Mouse (Mus musculus): ENCODE results near the gene Palm3. TPM values are rescaled to one million over a fixed set of nuclear protein-coding genes. Genes with fewer than 3 reads are reported as not detected.

The Palm3 gene
- total and polyA plus RNA-seq, 3 experiments, result 0.13 to 0.77 (median 0.16) TPM

DNA sequence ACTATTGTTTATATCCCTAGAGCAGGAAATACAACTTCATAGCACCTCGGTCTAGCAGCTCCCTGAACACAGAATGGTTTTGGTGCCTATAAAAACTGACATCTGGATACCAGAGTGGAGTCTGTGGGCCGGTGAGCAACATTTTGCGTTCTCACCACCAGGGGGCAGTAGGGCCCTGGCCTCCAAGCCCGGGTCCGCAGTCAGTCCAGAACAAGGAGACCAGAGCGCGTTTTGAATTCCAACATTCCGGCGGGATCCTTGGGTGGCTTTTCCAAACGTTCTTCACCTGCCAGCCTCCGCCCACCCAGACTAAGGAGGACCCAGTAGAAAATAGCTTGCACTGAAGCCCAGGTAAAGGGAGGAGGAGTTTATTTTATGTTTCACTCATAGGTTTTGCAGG lies 11.4 kb upstream of the Palm3 start:
- peak; percentile 62 for DNase-seq (ENCODE audit: extremely low read depth)

GRCm38 (mm10) chr8:84010625-84011611 lies 10.4 kb upstream of the Palm3 start:
- Histone ChIP-seq H3K4me3 (replicated peaks in 1 of 3; ENCODE audit: low read depth in 2 of 3, low read length in 2 of 3, poor library complexity in 1 of 3) (peak overlapping the region in 2 of 3 experiments; percentile 15 to 29), H3K9ac (ENCODE audit: insufficient read depth, low read depth) (no peak overlapping the region), H3K9me3 (replicated peaks; ENCODE audit: low read length) (peaks cover 6% of the 10 kb centered on the region), H3K27me3 (replicated peaks) (peaks cover 30% of the 10 kb centered on the region), H3K4me1 (ENCODE audit: control insufficient read depth in 1 of 2, insufficient read depth in 2 of 2) (peaks cover 6 to 18% of the 10 kb centered on the region in 2 experiments; a peak in 3 of 4 replicates), H3K36me3 (replicated peaks in 1 of 2; ENCODE audit: control insufficient read depth in 1 of 2, insufficient read depth in 1 of 2, low read length in 1 of 2) (no peaks in the 10 kb centered on the region), H3K27ac (ENCODE audit: insufficient read depth, low read depth) (no peak overlapping the region), H3K4me2 (ENCODE audit: insufficient read depth, low read depth, poor library complexity, severe bottlenecking) (peak overlapping the region; percentile 87), H3K79me2 (replicated peaks; ENCODE audit: control insufficient read depth, extremely low read depth, insufficient read depth, poor library complexity, severe bottlenecking) (no peaks in the 10 kb centered on the region)
- dilution Hi-C loops (cut with MboI; ENCODE audit: extremely low pct_ligation_motif_present, extremely low pct_unique_long_range_greater_than_20kb, low sequenced_read_pairs) (no loop called here), in situ Hi-C loops (cut with MboI; ENCODE audit: low pct_ligation_motif_present, low pct_unique_long_range_greater_than_20kb, low sequenced_read_pairs) (no loop called here)
- no peak for DNase-seq (ENCODE audit: extremely low read depth)
- no peak for TF ChIP-seq MAFK (IDR thresholded peaks at IDR 0.05; ENCODE audit: insufficient replicate concordance, low read length)
- TF ChIP-seq ELF1 (IDR thresholded peaks at IDR 0.05; ENCODE audit: low read depth, low read length), result peak; percentile 21; the same call in 1 of the 2 replicates
- no peak for TF ChIP-seq KAT2A (IDR thresholded peaks at IDR 0.05; ENCODE audit: insufficient replicate concordance, low read length)
- TF ChIP-seq GABPA (IDR thresholded peaks at IDR 0.05; ENCODE audit: insufficient replicate concordance, low read depth, low read length), result no peak
- no peak for TF ChIP-seq ZKSCAN1 (IDR thresholded peaks at IDR 0.05; ENCODE audit: borderline replicate concordance, low read depth, low read length)
- no peak for TF ChIP-seq RAD21 (IDR thresholded peaks at IDR 0.05; ENCODE audit: low read depth, low read length)
- no peak for TF ChIP-seq HCFC1 (IDR thresholded peaks at IDR 0.05; ENCODE audit: low read depth, low read length)
- TF ChIP-seq RCOR1 (conservative IDR thresholded peaks at IDR 0.05; ENCODE audit: low read depth, low read length), result no peak
- no peak for TF ChIP-seq ZNF384 (IDR thresholded peaks at IDR 0.05; ENCODE audit: low read depth, low read length)
- TF ChIP-seq CHD2 (IDR thresholded peaks at IDR 0.05; ENCODE audit: low read length), result no peak
- TF ChIP-seq UBTF (IDR thresholded peaks at IDR 0.05; ENCODE audit: low read depth, low read length), result peak; percentile 98
- 0 out of 2 replicates have a peak, but pooled peaks have one; percentile 24 for TF ChIP-seq MAX (IDR thresholded peaks at IDR 0.05; ENCODE audit: low read length)
- no peak for TF ChIP-seq MXI1 (IDR thresholded peaks at IDR 0.05; ENCODE audit: low read depth, low read length)
- no peak for TF ChIP-seq SIN3A (IDR thresholded peaks at IDR 0.05; ENCODE audit: low read length)
- TF ChIP-seq IRF4 (IDR thresholded peaks at IDR 0.05; ENCODE audit: low read depth, low read length), result no peak
- TF ChIP-seq E2F4 (IDR thresholded peaks at IDR 0.05; ENCODE audit: insufficient replicate concordance, low read depth, low read length), result no peak
- no peak for TF ChIP-seq TBP (conservative IDR thresholded peaks at IDR 0.05; ENCODE audit: low read depth, low read length)
- TF ChIP-seq BHLHE40 (IDR thresholded peaks at IDR 0.05; ENCODE audit: low read depth, low read length), result no peak
- TF ChIP-seq SMC3 (IDR thresholded peaks at IDR 0.05; ENCODE audit: low read depth, low read length), result peak; percentile 36
- TF ChIP-seq TCF12 (IDR thresholded peaks at IDR 0.05; ENCODE audit: low read depth, low read length), result 0 out of 2 replicates have a peak, but pooled peaks have one; percentile 18
- peak; percentile 45 for TF ChIP-seq NRF1 (IDR thresholded peaks at IDR 0.05; ENCODE audit: low read depth, low read length)
- no peak for TF ChIP-seq CHD1 (IDR thresholded peaks at IDR 0.05; ENCODE audit: low read depth, low read length)
- no peak for TF ChIP-seq ZMIZ1 (IDR thresholded peaks at IDR 0.05; ENCODE audit: low read depth, low read length)
- no peak for TF ChIP-seq POLR2AphosphoS2 (IDR thresholded peaks at IDR 0.05; ENCODE audit: low read depth, low read length)
- TF ChIP-seq CTCF (conservative IDR thresholded peaks at IDR 0.05 in 1 of 2, IDR thresholded peaks at IDR 0.05 in 1 of 2; ENCODE audit: low read depth in 2 of 2, low read length in 2 of 2), result peak in 1 of 2 experiments; percentile 70; a peak in 2 of 4 replicates

More for the DNA sequence above, 11.4 kb upstream of the Palm3 start:
- Histone ChIP-seq H3K27me3 (replicated peaks) (peaks cover 30% of the 10 kb centered on the region), H3K27ac (ENCODE audit: insufficient read depth, low read depth) (no peak overlapping the region), H3K9ac (ENCODE audit: insufficient read depth, low read depth) (no peak overlapping the region), H3K79me2 (replicated peaks; ENCODE audit: control insufficient read depth, extremely low read depth, insufficient read depth, poor library complexity, severe bottlenecking) (no peaks in the 10 kb centered on the region), H3K4me1 (ENCODE audit: control insufficient read depth in 1 of 2, insufficient read depth in 2 of 2) (peaks cover 6 to 23% of the 10 kb centered on the region in 2 experiments; a peak in 3 of 4 replicates), H3K4me2 (ENCODE audit: insufficient read depth, low read depth, poor library complexity, severe bottlenecking) (no peak overlapping the region), H3K36me3 (replicated peaks in 1 of 2; ENCODE audit: control insufficient read depth in 1 of 2, insufficient read depth in 1 of 2, low read length in 1 of 2) (no peaks in the 10 kb centered on the region), H3K4me3 (replicated peaks in 1 of 3; ENCODE audit: low read depth in 2 of 3, low read length in 2 of 3, poor library complexity in 1 of 3) (no peak overlapping the region), H3K9me3 (replicated peaks; ENCODE audit: low read length) (peaks cover 5% of the 10 kb centered on the region)
- in situ Hi-C loops (cut with MboI; ENCODE audit: low pct_ligation_motif_present, low pct_unique_long_range_greater_than_20kb, low sequenced_read_pairs) (no loop called here), dilution Hi-C loops (cut with MboI; ENCODE audit: extremely low pct_ligation_motif_present, extremely low pct_unique_long_range_greater_than_20kb, low sequenced_read_pairs) (no loop called here)
- TF ChIP-seq ZMIZ1 (IDR thresholded peaks at IDR 0.05; ENCODE audit: low read depth, low read length), result no peak
- TF ChIP-seq UBTF (IDR thresholded peaks at IDR 0.05; ENCODE audit: low read depth, low read length), result no peak
- no peak for TF ChIP-seq MYC (IDR thresholded peaks at IDR 0.05; ENCODE audit: low read depth, low read length)
- TF ChIP-seq NRF1 (IDR thresholded peaks at IDR 0.05; ENCODE audit: low read depth, low read length), result no peak
- peak; percentile 28; the same call in 1 of the 2 replicates for TF ChIP-seq NELFE (IDR thresholded peaks at IDR 0.05; ENCODE audit: low read depth, low read length)
- TF ChIP-seq IRF4 (IDR thresholded peaks at IDR 0.05; ENCODE audit: low read depth, low read length), result peak; percentile 19; the same call in 1 of the 2 replicates
- TF ChIP-seq SMC3 (IDR thresholded peaks at IDR 0.05; ENCODE audit: low read depth, low read length), result peak; percentile 64
- no peak for TF ChIP-seq POLR2A (IDR thresholded peaks at IDR 0.05; ENCODE audit: low read depth, low read length)
- TF ChIP-seq PAX5 (IDR thresholded peaks at IDR 0.05; ENCODE audit: low read length), result no peak
- peak; percentile 62 to 89 for TF ChIP-seq CTCF (conservative IDR thresholded peaks at IDR 0.05 in 1 of 2, IDR thresholded peaks at IDR 0.05 in 1 of 2; ENCODE audit: low read depth in 2 of 2, low read length in 2 of 2)
- no peak for TF ChIP-seq MXI1 (IDR thresholded peaks at IDR 0.05; ENCODE audit: low read depth, low read length)
- no peak for TF ChIP-seq BHLHE40 (IDR thresholded peaks at IDR 0.05; ENCODE audit: low read depth, low read length)
- peak; percentile 74 for TF ChIP-seq RAD21 (IDR thresholded peaks at IDR 0.05; ENCODE audit: low read depth, low read length)
